Mouse (Mus musculus) liver, embryonic 14.5 days (tissue): ENCODE data around the gene Aasdh. TPM values are rescaled to one million over a fixed set of nuclear protein-coding genes. Genes with fewer than 3 reads are reported as not detected.
"Not testable (repeated sequence)": the region's sequence is repeated elsewhere in the genome, so short reads cannot be mapped to it uniquely, and the experiment has no call there.

Experiments used
- ATAC-seq: fragments of 200-750 bp; cut with Nextera tagmentation; 2 replicates; pipeline ENCODE4 v1.8.0; 2017; ENCODE audit warnings: moderate number of reproducible peaks, mild to moderate bottlenecking, moderate library complexity; ENCODE audit not compliant: insufficient read depth
- DNase-seq, 3 experiments: peaks; one replicate each; pipeline ENCODE4 v3.0.0-alpha.2; 2012 to 2013; ENCODE audit warnings: low read depth in 3 of 3, low spot score in 3 of 3
- H3K27ac ChIP-seq: fragments of 300-500 bp; sonication (generic); 2 replicates; pipeline ENCODE4 v1.5.1; 2014; ENCODE audit warnings: moderate library complexity, mild to moderate bottlenecking, control low read depth, inconsistent platforms
- H3K27me3 ChIP-seq: fragments of 300-500 bp; sonication (generic); 2 replicates; pipeline ENCODE4 v1.6.1; 2014; ENCODE audit warnings: mild to moderate bottlenecking, low read length, moderate library complexity; ENCODE audit not compliant: control insufficient read depth, insufficient read depth
- H3K36me3 ChIP-seq: fragments of 300-500 bp; sonication (generic); replicated peaks from 2 replicates; pipeline ENCODE4 v1.6.1; 2014; ENCODE audit warnings: low read depth; ENCODE audit not compliant: control insufficient read depth, insufficient read depth
- H3K4me1 ChIP-seq, 2 experiments: fragments of 200-500 bp in 1 of 2; fragments of 300-500 bp in 1 of 2; sonication (generic) in 1 of 2; replicated peaks; 2 replicates each; pipeline ENCODE4 v1.6.1; 2012 to 2014; ENCODE audit warnings: antibody characterized with exemption in 1 of 2, inconsistent platforms in 1 of 2, low read length in 1 of 2; ENCODE audit not compliant: control insufficient read depth in 2 of 2, insufficient read depth in 2 of 2
- H3K4me2 ChIP-seq: fragments of 300-500 bp; sonication (generic); 2 replicates; pipeline ENCODE4 v1.6.1; 2014; ENCODE audit warnings: low read depth, mild to moderate bottlenecking, control low read depth, moderate library complexity
- H3K4me3 ChIP-seq, 2 experiments: fragments of 200-500 bp in 1 of 2; fragments of 300-500 bp in 1 of 2; sonication (generic) in 1 of 2; 2 replicates each; pipeline ENCODE4 v1.5.1; 2012 to 2014; ENCODE audit warnings: low read depth in 2 of 2, low read length in 2 of 2, mild to moderate bottlenecking in 2 of 2, control low read depth in 1 of 2, inconsistent platforms in 1 of 2, moderate library complexity in 1 of 2; ENCODE audit not compliant: insufficient read depth in 1 of 2
- H3K9ac ChIP-seq: fragments of 300-500 bp; sonication (generic); replicated peaks from 2 replicates; pipeline ENCODE4 v1.6.1; 2014; ENCODE audit warnings: mild to moderate bottlenecking, control low read depth, moderate library complexity
- H3K9me3 ChIP-seq: fragments of 300-500 bp; sonication (generic); 2 replicates; pipeline ENCODE4 v1.6.1; 2016; ENCODE audit warnings: low read length, mixed read lengths; ENCODE audit not compliant: control insufficient read depth
- CTCF ChIP-seq: IDR thresholded peaks from 2 replicates; pipeline ENCODE4 v1.5.1; 2016; ENCODE audit warnings: antibody characterized with exemption, low read depth, control low read depth
- EP300 ChIP-seq: IDR thresholded peaks from 2 replicates; pipeline ENCODE4 v1.6.1; 2016; ENCODE audit warnings: antibody characterized with exemption, low read depth
- WGBS: fragments of 180-500 bp; shearing (Covaris S2); extraction: QIAGEN DNeasy Blood & Tissue Kit; methylation state at CpG from one replicate; pipeline ENCODE4 v1.1.7; 2014; ENCODE audit not compliant: insufficient replicate concordance; 5-methylcytosine and 5-hydroxymethylcytosine counted together
- polyA plus RNA-seq, 2 experiments: library from polyadenylated mRNA; depleted of rRNA in 1 of 2; stranded (reverse) in 1 of 2; unstranded in 1 of 2; fragments of >200 nt; fragmentation: Nextera tagmentation in 1 of 2; extraction: Ambion mirVana in 1 of 2; gene quantifications; 2 replicates each; pipeline versions ENCODE4 v1.2.1 to v1.2.3; 2012 to 2014

The Aasdh gene
- polyA plus RNA-seq, 2 experiments: 5.2 to 6.7 TPM

DNA sequence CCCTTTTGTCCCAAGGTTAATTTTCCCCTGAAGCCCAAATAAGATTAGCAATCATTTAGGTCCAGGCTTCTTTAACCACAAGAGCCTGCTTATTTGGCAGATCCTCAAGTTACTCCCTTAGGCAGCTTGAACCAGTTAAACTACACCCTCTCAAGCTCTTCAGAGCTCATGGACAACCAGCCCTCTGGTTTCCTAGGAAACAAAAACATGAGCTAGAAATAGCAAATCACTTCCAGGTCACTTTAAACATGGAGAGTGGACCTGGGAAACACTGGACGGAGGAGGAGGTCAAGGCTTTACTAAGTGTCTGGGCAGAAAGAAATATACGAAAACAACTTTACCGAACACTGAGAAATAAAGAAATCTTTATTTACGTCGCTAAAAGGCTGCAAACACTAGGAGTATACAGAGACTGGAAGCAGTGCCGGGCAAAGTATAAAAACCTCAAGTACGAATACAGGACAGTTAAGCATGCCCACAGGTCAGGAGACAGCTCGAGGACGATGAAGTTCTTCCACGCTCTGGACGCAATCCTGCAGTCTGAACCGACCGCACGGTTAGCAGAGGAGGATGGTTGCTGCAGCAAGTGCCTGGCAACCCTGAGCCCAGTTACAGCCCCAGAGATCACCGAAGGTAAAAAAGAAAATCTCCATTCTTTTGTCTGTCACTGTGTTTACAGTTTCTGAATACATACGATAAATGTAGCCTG, 23.0 kb upstream of the Aasdh start:
- peaks cover 2 to 6% of the 10 kb centered on the region in 2 experiments; a peak in 3 of 4 replicates for H3K4me1 ChIP-seq
- no peak overlapping the region for H3K9ac ChIP-seq
- H3K27me3 ChIP-seq: no peaks in the 10 kb centered on the region
- no peak overlapping the region for H3K4me3 ChIP-seq
- no peak for DNase-seq
- H3K4me2 ChIP-seq: no peak overlapping the region
- 86% methylated on average over 16 of the region's 16 CpGs for WGBS
- no peak overlapping the region for H3K27ac ChIP-seq
- H3K36me3 ChIP-seq: peaks cover 25% of the 10 kb centered on the region
- TF ChIP-seq EP300: no peak
- no peak for TF ChIP-seq CTCF
- no peaks in the 10 kb centered on the region for H3K9me3 ChIP-seq
- ATAC-seq: no peak

DNA sequence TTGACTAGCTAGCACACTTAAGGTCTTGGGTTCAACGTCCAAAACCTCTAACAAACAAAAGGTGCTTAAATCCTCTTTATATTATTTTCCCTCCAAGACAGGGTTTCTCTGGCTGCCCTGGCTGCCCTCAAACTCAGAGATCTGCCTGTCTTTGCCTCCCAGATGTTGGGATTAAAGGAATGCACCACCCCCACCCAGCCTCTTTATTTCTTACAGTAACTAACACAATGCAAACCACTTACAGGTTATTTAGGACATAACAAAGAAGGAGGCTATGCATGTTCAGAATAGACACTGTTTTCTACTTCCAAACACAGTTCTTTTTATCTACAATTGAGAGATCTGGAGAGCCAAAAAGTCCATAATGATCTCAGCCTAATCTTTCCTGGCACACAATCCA, 19.0 kb upstream of the Aasdh start:
- H3K36me3 ChIP-seq: peaks cover 36% of the 10 kb centered on the region

DNA sequence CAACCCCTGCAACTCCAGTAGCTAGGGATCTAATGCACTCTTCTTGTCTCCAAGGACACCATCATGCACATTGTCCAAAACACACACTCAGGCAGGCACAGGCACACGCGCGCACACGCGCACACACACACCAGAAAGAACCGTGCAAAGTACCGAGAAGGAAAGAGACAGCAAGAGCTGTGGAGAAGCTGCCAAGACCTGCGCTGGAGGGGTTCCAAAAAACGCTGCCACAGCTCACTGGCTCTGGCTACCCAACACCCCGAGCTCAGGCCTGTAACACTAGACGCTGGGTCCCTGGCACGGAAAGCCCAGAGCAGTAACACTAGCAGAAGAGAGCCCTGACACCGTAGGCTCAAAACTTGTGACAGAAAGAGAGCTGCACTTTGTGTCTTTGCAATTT, 18.1 kb upstream of the Aasdh start:
- no peaks in the 10 kb centered on the region for H3K4me1 ChIP-seq
- TF ChIP-seq EP300: no peak
- no peaks in the 10 kb centered on the region for H3K27me3 ChIP-seq
- H3K4me2 ChIP-seq: no peak overlapping the region
- ATAC-seq (no peak), DNase-seq (no peak)
- no peaks in the 10 kb centered on the region for H3K9me3 ChIP-seq
- no peak overlapping the region for H3K27ac ChIP-seq
- H3K4me3 ChIP-seq: no peak overlapping the region
- no peak overlapping the region for H3K9ac ChIP-seq
- peaks cover 42% of the 10 kb centered on the region for H3K36me3 ChIP-seq
- 80% methylated on average over 13 of the region's 13 CpGs for WGBS

More for the DNA sequence above, 19.0 kb upstream of the Aasdh start:
- Histone ChIP-seq H3K4me1 (peaks cover 0 to 2% of the 10 kb centered on the region in 2 experiments; a peak in 1 of 4 replicates), H3K27me3 (no peaks in the 10 kb centered on the region), H3K9ac (no peak overlapping the region), H3K4me3 (no peak overlapping the region), H3K27ac (no peak overlapping the region), H3K4me2 (no peak overlapping the region), H3K9me3 (no peaks in the 10 kb centered on the region)
- no peak for TF ChIP-seq EP300
- no peak for TF ChIP-seq CTCF
- 71% methylated on average over 1 of the region's 1 CpGs for WGBS
- DNase-seq: no peak
- no peak for ATAC-seq

DNA sequence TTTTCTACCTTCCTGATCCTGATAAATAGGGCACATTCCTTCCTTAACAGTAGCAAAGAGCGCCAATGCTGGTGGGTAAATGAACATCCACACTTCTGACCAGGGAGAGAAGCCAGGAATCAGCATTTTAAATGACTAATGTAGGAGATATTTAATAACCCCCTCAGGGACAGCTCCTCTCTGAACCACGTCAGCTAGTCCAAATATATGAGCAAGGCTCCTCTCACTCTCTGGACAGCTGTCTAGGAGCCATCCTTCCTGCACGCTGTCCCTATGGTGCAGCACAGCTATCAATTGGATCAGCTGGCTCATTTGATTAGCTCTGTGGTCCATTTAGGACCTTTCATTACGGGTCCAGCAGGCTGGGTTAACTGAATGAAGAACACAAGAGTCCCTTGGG, 17.5 kb upstream of the Aasdh start:
- Histone ChIP-seq H3K4me1 (no peaks in the 10 kb centered on the region), H3K27me3 (no peaks in the 10 kb centered on the region), H3K4me3 (no peak overlapping the region), H3K4me2 (no peak overlapping the region), H3K9me3 (no peaks in the 10 kb centered on the region), H3K27ac (no peak overlapping the region), H3K36me3 (peaks cover 48% of the 10 kb centered on the region), H3K9ac (no peak overlapping the region)
- 83% methylated on average over 4 of the region's 4 CpGs for WGBS
- ATAC-seq (no peak), DNase-seq (no peak)
- no peak for TF ChIP-seq CTCF
- TF ChIP-seq EP300: no peak

DNA sequence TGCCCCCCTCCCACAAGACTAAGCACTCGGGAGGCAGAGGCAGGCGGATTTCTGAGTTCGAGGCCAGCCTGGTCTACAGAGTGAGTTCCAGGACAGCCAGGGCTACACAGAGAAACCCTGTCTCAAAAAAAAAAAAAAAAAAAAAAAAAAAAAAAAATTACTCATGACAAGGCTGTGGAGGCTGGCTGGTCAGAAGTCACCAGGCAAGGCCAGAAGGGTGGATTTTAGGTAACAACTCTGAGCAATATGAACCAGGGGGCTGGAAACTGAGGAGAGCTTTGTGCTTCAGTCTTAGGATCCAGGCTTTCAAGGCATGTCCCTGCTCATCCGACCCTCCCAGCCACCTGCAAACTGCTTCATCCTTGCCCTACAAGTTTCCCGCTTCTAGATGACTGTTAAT, 7.2 kb upstream of the Aasdh start:
- not testable (repeated sequence) for H3K9ac ChIP-seq, H3K9me3 ChIP-seq, H3K4me2 ChIP-seq, ATAC-seq, H3K4me1 ChIP-seq, H3K4me3 ChIP-seq, DNase-seq, H3K27me3 ChIP-seq, H3K27ac ChIP-seq
- H3K36me3 ChIP-seq: peaks cover 14% of the 10 kb centered on the region
- WGBS: 71% methylated on average over 5 of the region's 5 CpGs
